Mouse (Mus musculus) heart, postnatal 0 days (tissue): ENCODE data around the gene Pten.

ENCODE experiments used
- CTCF ChIP-seq: IDR thresholded peaks from 2 replicates; pipeline ENCODE4 v1.5.1; 2016; ENCODE audit warnings: antibody characterized with exemption, control low read depth, low read depth
- EP300 ChIP-seq: IDR thresholded peaks from 2 replicates; pipeline ENCODE4 v1.6.1; 2016; ENCODE audit warnings: antibody characterized with exemption, low read depth

DNA sequence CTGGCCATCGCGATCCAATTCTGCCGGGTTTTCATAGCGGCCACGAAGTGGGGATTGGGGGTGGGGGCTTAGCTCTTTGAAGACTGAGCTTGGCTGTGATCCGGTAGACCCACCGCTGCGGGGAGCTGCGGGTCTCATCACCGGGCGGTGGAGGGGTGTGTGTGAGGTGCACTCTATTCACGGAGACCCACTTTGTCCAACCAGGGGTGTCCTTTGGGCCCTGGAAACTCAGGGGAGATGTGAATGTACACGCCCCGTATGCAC is 729 bp upstream of the Pten start:
- TF ChIP-seq CTCF = no peak
- TF ChIP-seq EP300 = no peak
